ENCODE assay signal across 18 mouse cellular contexts in genomic region chr11:89022120-89022731, GRCm38 (mm10). TPM values are rescaled to one million over a fixed set of nuclear protein-coding genes. Genes with fewer than 3 reads are reported as not detected.
DNase-seq lines count a peak whose midpoint lies in the region; ATAC-seq and TF ChIP-seq lines count a peak whose summit lies in the region.
"Had no signal": no experiment of that assay in that cellular context is flagged by ENCODE, and none has a peak within 500 bp of the region (broad histone marks: within the 10 kb centered on the region; RNA-seq: fewer than 3 reads in every experiment).

No protein-coding gene starts in this region.

- H3K27ac ChIP-seq in lung, postnatal 0 days (ENCODE audit: low read length), result peak overlapping the region; percentile 5; the same call in 1 of the 2 replicates
- H3K27ac ChIP-seq in intestine, embryonic 15.5 days, result peak overlapping the region; percentile 79
- H3K27ac ChIP-seq in stomach, embryonic 16.5 days (ENCODE audit: low read length), result peak overlapping the region; percentile 81
- H3K27ac ChIP-seq: layer of hippocampus, adult 2 months had no signal

- no peak overlapping the region for H3K9ac ChIP-seq in lung, postnatal 0 days (replicated peaks; ENCODE audit: low read depth)
- no peak overlapping the region for H3K9ac ChIP-seq in intestine, embryonic 15.5 days
- H3K9ac ChIP-seq in stomach, embryonic 16.5 days (ENCODE audit: low read length), result no peak overlapping the region

- no peak for ATAC-seq in lung, postnatal 0 days
- ATAC-seq in G1E (ENCODE audit: extremely low read depth, insufficient number of reproducible peaks, low FRiP score, poor library complexity, severe bottlenecking), result 0 out of 2 replicates have a peak, but pooled peaks have one; percentile 2
- peak; percentile 75 for ATAC-seq in intestine, embryonic 15.5 days
- ATAC-seq in stomach, embryonic 16.5 days (ENCODE audit: insufficient read depth, low FRiP score), result peak; percentile 81
- no peak for ATAC-seq in erythroblast, adult 5-6 weeks (replicated peaks; ENCODE audit: low FRiP score, poor library complexity, severe bottlenecking)

- H3K27me3 ChIP-seq in lung, postnatal 0 days (replicated peaks; ENCODE audit: insufficient read depth, low read length), result no peaks in the 10 kb centered on the region
- no peaks in the 10 kb centered on the region for H3K27me3 ChIP-seq in G1E (ENCODE audit: insufficient read depth, low read length)
- no peaks in the 10 kb centered on the region for H3K27me3 ChIP-seq in intestine, embryonic 15.5 days (replicated peaks)
- H3K27me3 ChIP-seq in stomach, embryonic 16.5 days (ENCODE audit: control insufficient read depth, insufficient read depth, low read length), result no peaks in the 10 kb centered on the region
- H3K27me3 ChIP-seq: megakaryocyte, embryonic 14.5 days had no signal

- H3K4me2 ChIP-seq in lung, postnatal 0 days (replicated peaks; ENCODE audit: low read depth, low read length), result no peak overlapping the region
- H3K4me2 ChIP-seq in intestine, embryonic 15.5 days (replicated peaks), result 0 out of 2 replicates have a peak overlapping the region, but pooled peaks have one; percentile 1
- no peak overlapping the region for H3K4me2 ChIP-seq in stomach, embryonic 16.5 days (ENCODE audit: low read depth, low read length)

- H3K9me3 ChIP-seq in lung, postnatal 0 days (ENCODE audit: low read length), result no peaks in the 10 kb centered on the region
- no peaks in the 10 kb centered on the region for H3K9me3 ChIP-seq in G1E (replicated peaks)
- no peaks in the 10 kb centered on the region for H3K9me3 ChIP-seq in intestine, embryonic 15.5 days
- H3K9me3 ChIP-seq in stomach, embryonic 16.5 days (replicated peaks; ENCODE audit: control insufficient read depth, low read length), result no peaks in the 10 kb centered on the region
- H3K9me3 ChIP-seq: megakaryocyte, embryonic 14.5 days had no signal

- peaks cover 11% of the 10 kb centered on the region; the same call in 1 of the 2 replicates for H3K4me1 ChIP-seq in lung, postnatal 0 days (ENCODE audit: insufficient read depth, low read depth, low read length)
- peaks cover 77% of the 10 kb centered on the region for H3K4me1 ChIP-seq in G1E (ENCODE audit: insufficient read depth, low read depth, low read length)
- H3K4me1 ChIP-seq in intestine, embryonic 15.5 days (replicated peaks), result peaks cover 29% of the 10 kb centered on the region
- peaks cover 4% of the 10 kb centered on the region; the same call in 1 of the 2 replicates for H3K4me1 ChIP-seq in stomach, embryonic 16.5 days (ENCODE audit: control insufficient read depth, insufficient read depth, low read length)

- DNase-seq in lung, postnatal 0 days (ENCODE audit: low spot score), result peak; percentile 38
- no peak for DNase-seq in lung, postnatal 14 days
- no peak for DNase-seq in G1E (ENCODE audit: low spot score)
- DNase-seq in kidney, postnatal 25 days, result no peak
- no peak for DNase-seq in embryo, embryonic 10 days (ENCODE audit: low spot score)
- DNase-seq: cerebellum, adult 11 months; heart, adult 11 months; heart, postnatal 14 days; kidney, adult 11 months; lung, adult 2 months; thymus, adult 2 months had no signal

- TF ChIP-seq CTCF in lung, postnatal 0 days (IDR thresholded peaks at IDR 0.05), result no peak
- TF ChIP-seq CTCF in G1E (IDR thresholded peaks at IDR 0.05; ENCODE audit: low read depth, low read length), result no peak

- TF ChIP-seq EP300 in lung, postnatal 0 days (IDR thresholded peaks at IDR 0.05), result no peak

- peaks cover 13% of the 10 kb centered on the region for H3K36me3 ChIP-seq in lung, postnatal 0 days (ENCODE audit: insufficient read depth, low read length)
- H3K36me3 ChIP-seq in G1E (replicated peaks), result peaks cover 53% of the 10 kb centered on the region
- H3K36me3 ChIP-seq in intestine, embryonic 15.5 days, result no peaks in the 10 kb centered on the region
- H3K36me3 ChIP-seq in stomach, embryonic 16.5 days (ENCODE audit: control insufficient read depth, insufficient read depth, low read length), result no peaks in the 10 kb centered on the region

- H3K4me3 ChIP-seq in lung, postnatal 0 days (ENCODE audit: low read depth, low read length), result no peak overlapping the region
- H3K4me3 ChIP-seq in G1E (ENCODE audit: low read depth, low read length), result no peak overlapping the region; the same call in 1 of the 2 replicates
- H3K4me3 ChIP-seq in intestine, embryonic 15.5 days (replicated peaks), result no peak overlapping the region
- H3K4me3 ChIP-seq in stomach, embryonic 16.5 days (replicated peaks; ENCODE audit: low read length), result no peak overlapping the region
- H3K4me3 ChIP-seq: layer of hippocampus, adult 2 months; megakaryocyte, embryonic 14.5 days had no signal

- 33% methylated on average over 8 of the region's 8 CpGs for WGBS in lung, postnatal 0 days
- 33% methylated on average over 8 of the region's 8 CpGs for WGBS in intestine, embryonic 15.5 days
- WGBS in stomach, embryonic 16.5 days, result 38% methylated on average over 8 of the region's 8 CpGs

RNA-seq across cellular contexts. Expression of gene Trim25, which starts 23.1 kb away (rescaled TPM):
- 23.5 and 24.3 TPM in 2 replicates for polyA plus RNA-seq in lung, postnatal 0 days (2015; fragmentation: Nextera tagmentation; extraction: Ambion mirVana)
- 69.6 and 73.4 TPM in 2 replicates for total RNA-seq in G1E (2014; fragmentation: Nextera tagmentation)
- 23.9 and 36.4 TPM in 2 replicates for total RNA-seq in G1E (2017)
- polyA plus RNA-seq in G1E (2012), result 73.1 and 75.4 TPM in 2 replicates
- polyA plus RNA-seq in intestine, embryonic 15.5 days (2015; fragmentation: Nextera tagmentation; extraction: Ambion mirVana), result 27.8 and 29.0 TPM in 2 replicates
- polyA plus RNA-seq in stomach, embryonic 16.5 days (2015; fragmentation: Nextera tagmentation; extraction: Ambion mirVana), result 27.8 and 29.0 TPM in 2 replicates
- total RNA-seq in erythroblast, adult 5-6 weeks (2015; ENCODE audit: low replicate concordance), result 19.8 and 24.2 TPM in 2 replicates
- total RNA-seq in erythroblast, adult 5-6 weeks (2017; ENCODE audit: low replicate concordance), result 16.4 and 20.5 TPM in 2 replicates

RNA-seq across cellular contexts. Expression of gene Dgke, which starts 44.4 kb away (rescaled TPM):
- 3.4 and 3.6 TPM in 2 replicates for polyA plus RNA-seq in lung, postnatal 0 days (2015; fragmentation: Nextera tagmentation; extraction: Ambion mirVana)
- 3.9 and 4.4 TPM in 2 replicates for total RNA-seq in G1E (2014; fragmentation: Nextera tagmentation)
- total RNA-seq in G1E (2017), result 3.1 and 3.4 TPM in 2 replicates
- polyA plus RNA-seq in G1E (2012), result 1.6 and 2.1 TPM in 2 replicates
- 3.2 TPM in 2 replicates for polyA plus RNA-seq in intestine, embryonic 15.5 days (2015; fragmentation: Nextera tagmentation; extraction: Ambion mirVana)
- polyA plus RNA-seq in stomach, embryonic 16.5 days (2015; fragmentation: Nextera tagmentation; extraction: Ambion mirVana), result 3.2 and 3.6 TPM in 2 replicates
- not detected in 2 replicates for total RNA-seq in erythroblast, adult 5-6 weeks (2015; ENCODE audit: low replicate concordance)
- total RNA-seq in erythroblast, adult 5-6 weeks (2017; ENCODE audit: low replicate concordance), result 0.70 and 1.8 TPM in 2 replicates

RNA-seq across cellular contexts. Expression of gene Gm525, which starts 51.4 kb away (rescaled TPM):
- polyA plus RNA-seq in lung, postnatal 0 days (2015; fragmentation: Nextera tagmentation; extraction: Ambion mirVana), result 0.25 and 0.27 TPM in 2 replicates
- total RNA-seq in G1E (2014; fragmentation: Nextera tagmentation) (not detected in 2 replicates), G1E (2017) (not detected in 2 replicates)
- polyA plus RNA-seq in G1E (2012), result not detected in 2 replicates
- polyA plus RNA-seq in intestine, embryonic 15.5 days (2015; fragmentation: Nextera tagmentation; extraction: Ambion mirVana), result 1.1 and 1.8 TPM in 2 replicates
- 1.3 and 2.1 TPM in 2 replicates for polyA plus RNA-seq in stomach, embryonic 16.5 days (2015; fragmentation: Nextera tagmentation; extraction: Ambion mirVana)
- not detected in 2 replicates for total RNA-seq in erythroblast, adult 5-6 weeks (2015; ENCODE audit: low replicate concordance)
- total RNA-seq in erythroblast, adult 5-6 weeks (2017; ENCODE audit: low replicate concordance), result not detected in 2 replicates
- total RNA-seq: adrenal gland, postnatal 36 days; heart, postnatal 14 days; layer of hippocampus, adult 2 months; left cerebral cortex, postnatal 25 days had no signal

RNA-seq across cellular contexts. Expression of gene Coil, which starts 52.2 kb away (rescaled TPM):
- polyA plus RNA-seq in lung, postnatal 0 days (2015; fragmentation: Nextera tagmentation; extraction: Ambion mirVana), result 5.6 and 5.8 TPM in 2 replicates
- total RNA-seq in G1E (2014; fragmentation: Nextera tagmentation), result 6.3 and 6.7 TPM in 2 replicates
- total RNA-seq in G1E (2017), result 13.5 and 14.1 TPM in 2 replicates
- 12.7 and 13.3 TPM in 2 replicates for polyA plus RNA-seq in G1E (2012)
- polyA plus RNA-seq in intestine, embryonic 15.5 days (2015; fragmentation: Nextera tagmentation; extraction: Ambion mirVana), result 12.4 and 13.9 TPM in 2 replicates
- polyA plus RNA-seq in stomach, embryonic 16.5 days (2015; fragmentation: Nextera tagmentation; extraction: Ambion mirVana), result 10.1 and 10.7 TPM in 2 replicates
- total RNA-seq in erythroblast, adult 5-6 weeks (2015; ENCODE audit: low replicate concordance), result 1.3 and 2.7 TPM in 2 replicates
- 1.3 and 6.3 TPM in 2 replicates for total RNA-seq in erythroblast, adult 5-6 weeks (2017; ENCODE audit: low replicate concordance)

RNA-seq across cellular contexts. Expression of gene Elobl, which starts 55.5 kb away (rescaled TPM):
- not detected in 2 replicates for polyA plus RNA-seq in lung, postnatal 0 days (2015; fragmentation: Nextera tagmentation; extraction: Ambion mirVana)
- not detected in 2 replicates for total RNA-seq in G1E (2014; fragmentation: Nextera tagmentation)
- total RNA-seq in G1E (2017), result 0.29 TPM in 1 of 2 replicates, not detected in the other
- polyA plus RNA-seq in G1E (2012), result not detected in 2 replicates
- polyA plus RNA-seq in intestine, embryonic 15.5 days (2015; fragmentation: Nextera tagmentation; extraction: Ambion mirVana), result not detected in 2 replicates
- not detected in 2 replicates for polyA plus RNA-seq in stomach, embryonic 16.5 days (2015; fragmentation: Nextera tagmentation; extraction: Ambion mirVana)
- not detected in 2 replicates for total RNA-seq in erythroblast, adult 5-6 weeks (2015; ENCODE audit: low replicate concordance)
- total RNA-seq in erythroblast, adult 5-6 weeks (2017; ENCODE audit: low replicate concordance), result not detected in 2 replicates
- total RNA-seq: adrenal gland, postnatal 36 days; heart, postnatal 14 days; layer of hippocampus, adult 2 months; left cerebral cortex, postnatal 25 days had no signal

Comparison
In these comparisons a context has a peak if more than half of its experiments do, and no peak if none do; other contexts are left out.
1. ATAC-seq: peak in G1E (single experiment), intestine, embryonic 15.5 days (single experiment) and stomach, embryonic 16.5 days (single experiment); none in lung, postnatal 0 days (single experiment) and erythroblast, adult 5-6 weeks (single experiment).
2. H3K27ac ChIP-seq: peak in every context shown above with its lines; median percentile 81 in stomach, embryonic 16.5 days; 79 in intestine, embryonic 15.5 days; 5 in lung, postnatal 0 days.